Mouse (Mus musculus): ENCODE results near the gene Tti1.

DNA sequence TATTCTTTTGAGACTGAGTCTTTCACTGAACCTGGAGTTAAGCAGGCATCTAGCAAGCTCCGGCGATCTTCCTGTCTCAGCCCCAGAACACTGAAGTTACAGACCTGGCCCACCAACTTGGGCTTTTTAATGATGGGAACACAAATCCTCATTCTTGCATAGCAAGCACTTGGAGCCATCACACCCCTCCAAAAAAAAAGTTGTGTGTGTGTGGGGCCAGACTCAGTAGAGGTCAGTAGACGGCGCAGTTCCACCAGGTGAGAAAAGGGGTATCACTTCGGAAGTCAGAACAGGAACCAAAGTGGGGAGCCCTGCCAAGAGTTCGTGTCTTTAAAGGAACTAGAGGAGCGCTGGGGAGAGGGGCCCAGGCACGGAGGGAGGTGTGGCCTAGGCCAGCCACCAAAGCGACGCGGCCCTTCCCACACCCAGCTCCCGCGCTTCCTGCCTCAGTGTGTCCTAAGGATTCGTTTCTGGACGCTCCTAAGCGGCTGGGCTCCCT, 329 bp downstream of the Tti1 start:
- TF ChIP-seq CTCF (IDR thresholded peaks at IDR 0.05; ENCODE audit: control insufficient read depth, insufficient read depth, low read length) (no peak), POLR2A (IDR thresholded peaks at IDR 0.05; ENCODE audit: borderline replicate concordance, control insufficient read depth, low read depth, low read length) (no peak)

All from bone marrow, adult 2 months (tissue).